Mouse (Mus musculus): ENCODE measurements around the gene Ganc.

Ganc gene

GRCm38 (mm10) chr2:120450724-120451123, 47.0 kb downstream of the Ganc start:
- DNase-seq (ENCODE audit: low spot score), result no peak

DNA sequence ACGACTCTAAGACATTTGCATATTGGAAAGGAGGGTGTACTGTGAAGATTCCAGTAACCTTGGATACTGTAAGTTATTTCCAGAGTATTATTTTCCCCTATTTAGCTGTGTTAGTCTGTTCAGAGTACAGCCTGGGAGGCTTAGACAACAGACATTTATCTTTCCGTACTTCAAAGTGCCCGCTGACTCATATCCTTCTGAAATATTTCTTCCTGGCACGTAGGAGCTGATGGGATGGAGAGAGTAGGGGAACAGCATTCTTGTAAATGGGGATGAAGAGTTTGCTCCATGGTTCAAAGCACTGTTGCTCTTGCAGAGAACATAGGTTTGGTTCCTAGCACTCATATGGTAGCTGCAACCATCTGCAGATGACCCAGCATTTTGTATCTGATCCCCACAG, 48.9 kb downstream of the Ganc start:
- DNase-seq (ENCODE audit: low spot score), result no peak

- no peak for DNase-seq (ENCODE audit: low spot score)
Observed at GRCm38 (mm10) chr2:120454987-120455386, 51.3 kb downstream of the Ganc start.

DNA sequence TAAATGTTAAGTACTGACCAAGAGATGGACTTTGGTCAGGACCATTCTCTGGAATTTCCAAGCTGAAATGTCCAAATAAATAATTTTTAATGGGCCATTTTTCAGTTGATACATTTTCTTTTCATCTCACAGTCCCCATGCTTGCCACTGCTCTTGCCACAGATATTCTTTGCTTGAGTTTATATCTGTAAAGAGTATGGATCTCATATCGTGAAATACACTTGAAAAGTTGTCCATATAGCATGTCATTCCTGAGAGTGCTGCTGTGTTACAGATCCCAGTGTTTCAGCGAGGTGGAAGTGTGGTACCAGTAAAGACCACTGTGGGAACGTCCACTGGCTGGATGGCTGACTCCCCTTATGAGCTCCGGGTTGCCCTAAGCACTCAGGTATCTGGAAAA, 52.0 kb downstream of the Ganc start, which contains the start of gene Capn3:
Gene Capn3 (plus strand): TSS at position 301 of the 400 bp plus-strand sequence.
- no peak for DNase-seq (ENCODE audit: low spot score)

DNA sequence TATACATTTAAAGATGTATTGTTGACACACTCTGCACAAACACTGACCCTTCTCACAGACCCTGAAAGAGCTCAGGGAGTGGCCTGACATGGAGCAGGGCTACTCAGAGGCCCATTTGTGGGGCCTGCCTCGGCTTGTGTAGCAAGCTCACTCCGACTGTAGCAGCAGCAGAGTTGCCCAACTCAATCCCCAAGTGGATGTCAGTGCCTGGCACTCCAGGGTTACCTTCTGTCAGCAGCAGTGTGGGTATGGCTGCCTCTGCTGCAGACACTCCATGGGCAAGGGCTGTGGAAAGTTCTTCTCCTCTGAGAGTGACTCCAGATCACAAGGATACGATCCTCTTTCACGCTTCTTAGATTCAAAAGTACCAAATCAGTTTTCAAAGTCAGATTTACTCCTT, 56.5 kb downstream of the Ganc start:
- DNase-seq (ENCODE audit: low spot score), result no peak

DNA sequence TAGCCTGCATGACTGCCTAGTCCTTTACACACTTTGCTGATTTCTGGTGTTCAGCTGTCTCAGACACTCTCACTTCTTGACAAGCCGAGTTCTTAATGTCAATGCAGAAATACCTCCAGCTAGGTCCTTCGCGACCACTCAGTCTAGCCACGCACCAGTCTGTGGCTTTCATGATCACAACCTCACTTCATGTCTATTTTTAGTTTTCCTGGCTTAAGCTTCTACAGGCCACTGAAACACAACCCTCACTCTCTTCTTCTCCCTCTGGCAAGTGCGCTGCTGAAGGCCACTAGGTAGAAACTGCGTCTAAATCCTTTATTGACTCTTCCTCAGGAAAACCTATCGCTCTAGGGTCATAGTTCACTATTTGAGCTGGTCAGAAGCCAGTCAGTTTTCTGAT, 59.6 kb downstream of the Ganc start:
- DNase-seq (ENCODE audit: low spot score), result no peak

- DNase-seq (ENCODE audit: low spot score), result peak; percentile 25
Observed at GRCm38 (mm10) chr2:120464091-120464490, 60.4 kb downstream of the Ganc start.

DNA sequence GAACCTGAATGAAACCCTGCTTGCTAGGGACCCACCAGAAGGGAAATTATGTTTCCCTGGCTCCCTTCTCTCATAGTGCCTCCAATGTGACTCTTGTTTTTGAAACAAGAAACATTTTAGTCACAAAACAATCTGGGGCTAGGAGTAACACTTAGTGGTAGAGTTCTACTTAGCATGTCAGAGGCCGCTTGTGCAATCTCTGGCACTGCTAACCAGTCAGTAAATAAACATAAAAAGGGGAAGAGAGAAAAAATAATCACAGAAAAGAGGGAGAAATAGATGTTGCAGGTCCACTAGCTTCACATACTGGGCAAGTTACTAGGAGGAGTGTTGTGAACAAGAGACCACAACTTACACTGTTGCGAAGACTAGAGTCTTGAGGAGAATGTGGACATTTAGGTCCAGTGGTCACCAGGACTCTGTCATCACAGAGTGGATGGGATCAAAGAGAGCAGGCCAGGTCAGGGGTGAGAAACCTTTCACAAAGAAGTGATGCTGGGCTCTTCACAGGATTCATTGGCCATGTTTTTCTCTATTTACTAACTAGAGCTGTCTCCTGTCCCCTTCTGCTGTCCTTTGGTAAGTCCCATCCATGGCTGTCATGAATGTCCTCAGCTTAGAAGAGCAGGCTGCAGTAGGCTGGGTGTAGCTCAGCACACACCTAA, 61.2 kb downstream of the Ganc start:
- DNase-seq (ENCODE audit: low spot score), result no peak

GRCm38 (mm10) chr2:120465397-120465785, 61.7 kb downstream of the Ganc start:
- DNase-seq (ENCODE audit: low spot score), result no peak

- no peak for DNase-seq (ENCODE audit: low spot score)
Observed at GRCm38 (mm10) chr2:120468011-120468410, 64.3 kb downstream of the Ganc start.

DNA sequence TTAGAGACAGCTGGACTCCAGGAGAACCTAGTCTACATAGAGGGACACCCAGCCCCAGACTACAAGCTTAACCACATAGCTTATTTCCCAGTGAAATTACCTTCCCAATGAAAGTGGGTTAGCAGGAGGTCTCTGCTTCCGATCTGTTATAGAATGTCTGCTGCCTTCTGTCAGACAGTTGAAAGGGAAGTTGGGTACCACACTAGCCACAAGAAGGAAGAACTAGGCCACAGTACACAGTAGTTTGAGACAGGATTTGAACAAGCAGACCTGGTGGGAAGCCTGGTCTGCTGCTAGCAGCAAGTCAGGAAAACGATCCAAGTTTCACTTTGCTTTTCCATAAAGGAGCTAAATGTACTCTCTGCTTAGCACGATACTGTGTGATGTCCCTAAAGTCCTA, 65.5 kb downstream of the Ganc start:
- DNase-seq (ENCODE audit: low spot score), result no peak

GRCm38 (mm10) chr2:120469715-120470114, 66.0 kb downstream of the Ganc start:
- no peak for DNase-seq (ENCODE audit: low spot score)

GRCm38 (mm10) chr2:120470856-120471255, 67.2 kb downstream of the Ganc start:
- no peak for DNase-seq (ENCODE audit: low spot score)

DNA sequence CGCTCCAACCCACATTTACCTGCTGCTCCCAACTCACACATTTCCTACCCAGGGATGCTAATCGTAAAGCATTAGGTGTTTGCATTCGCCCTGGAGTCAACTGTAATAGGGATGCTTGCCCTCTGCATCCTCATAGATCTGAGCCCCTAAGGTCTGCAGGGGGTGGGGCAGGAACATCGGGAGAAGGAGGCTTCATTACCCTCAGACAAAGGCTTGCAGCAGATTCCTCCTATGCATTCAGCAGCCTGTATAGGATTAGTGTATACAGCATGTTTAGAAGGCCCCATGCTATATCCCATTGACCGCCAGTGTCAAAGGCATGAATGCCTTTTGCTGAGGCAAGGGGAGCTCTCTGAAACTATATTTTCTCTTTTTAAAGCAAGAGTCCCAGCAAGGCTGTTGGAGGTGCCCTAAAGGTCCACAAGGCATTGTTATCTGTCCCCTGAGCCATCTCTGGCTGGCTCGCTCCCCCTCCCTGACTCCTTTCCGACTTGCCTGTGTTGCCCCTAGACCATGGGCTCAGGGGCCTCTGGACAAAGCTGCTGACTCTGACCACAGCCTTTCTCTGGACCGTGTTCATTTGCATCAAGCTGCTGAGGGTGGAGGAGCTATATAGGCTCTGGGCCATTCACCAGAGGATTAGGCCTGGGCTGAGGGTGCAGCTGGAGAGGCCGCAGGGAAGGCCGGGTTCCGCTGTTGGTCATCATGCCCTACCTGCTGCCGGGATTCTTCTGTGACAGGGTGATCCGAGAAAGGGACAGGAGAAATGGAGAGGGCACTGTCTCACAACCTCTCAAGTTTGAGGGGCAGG, 72.8 kb downstream of the Ganc start:
- no peak for DNase-seq (ENCODE audit: low spot score)

DNA sequence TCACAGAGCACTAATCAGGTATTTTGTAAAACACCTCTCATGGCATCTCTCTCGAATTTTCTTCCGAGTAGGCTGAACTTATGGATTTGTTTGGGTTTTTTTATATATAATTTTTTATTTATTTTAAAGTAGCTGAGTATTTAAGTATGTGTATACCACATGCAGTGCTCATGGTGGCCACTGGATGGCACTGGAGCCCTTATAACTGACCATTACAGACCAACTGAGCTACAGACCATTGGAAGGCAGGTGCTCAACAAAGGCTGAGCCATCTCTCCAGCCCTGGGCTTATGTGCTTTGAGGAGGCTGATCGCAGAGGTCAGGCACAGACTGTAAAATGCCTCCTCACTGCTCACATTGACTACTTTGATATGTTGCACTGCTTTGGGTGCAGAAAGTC, 74.9 kb downstream of the Ganc start:
- peak; percentile 66 for DNase-seq (ENCODE audit: low spot score)

GRCm38 (mm10) chr2:120481921-120482320, 78.2 kb downstream of the Ganc start:
- DNase-seq (ENCODE audit: low spot score), result no peak

- no peak for DNase-seq (ENCODE audit: low spot score)
Observed at GRCm38 (mm10) chr2:120482506-120483389, 79.1 kb downstream of the Ganc start.

DNA sequence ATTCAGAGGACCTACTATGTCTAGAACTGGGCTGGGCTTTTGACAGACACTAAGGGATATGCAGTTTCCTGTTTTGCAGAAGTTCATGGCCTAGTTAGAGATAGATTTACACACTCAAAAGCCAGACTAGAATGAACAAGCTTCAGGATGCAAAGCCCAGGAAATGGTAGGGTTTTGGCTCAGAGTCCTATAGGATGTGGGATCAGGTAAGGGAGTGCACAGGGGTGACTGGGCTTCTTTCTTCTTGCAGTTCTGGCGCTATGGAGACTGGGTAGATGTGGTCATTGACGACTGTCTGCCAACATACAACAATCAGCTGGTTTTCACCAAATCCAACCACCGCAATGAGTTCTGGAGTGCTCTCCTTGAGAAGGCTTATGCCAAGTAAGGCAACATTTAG, 80.5 kb downstream of the Ganc start:
- no peak for DNase-seq (ENCODE audit: low spot score)

- no peak for DNase-seq (ENCODE audit: low spot score)
Observed at GRCm38 (mm10) chr2:120493254-120493653, 89.6 kb downstream of the Ganc start.

DNA sequence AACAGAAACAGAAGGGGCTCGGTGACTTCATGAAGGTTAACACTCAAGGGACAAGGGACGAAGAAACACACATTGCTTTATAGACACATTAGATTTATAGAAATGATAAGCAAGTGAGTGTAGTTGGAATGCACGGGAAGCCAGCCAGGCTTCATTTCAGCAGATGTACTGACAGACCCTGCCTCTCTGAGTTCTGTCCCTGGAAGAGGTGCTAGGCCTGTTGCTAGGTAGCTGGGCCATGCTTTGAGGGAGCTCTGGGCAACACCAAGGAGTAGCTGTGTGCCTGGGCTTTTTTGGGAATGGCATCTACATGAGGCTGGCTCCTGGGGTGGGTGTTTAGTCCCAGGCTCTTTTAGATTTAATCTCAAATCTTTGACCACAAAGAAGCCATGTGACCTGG, 92.8 kb downstream of the Ganc start:
- DNase-seq (ENCODE audit: low spot score), result no peak

DNA sequence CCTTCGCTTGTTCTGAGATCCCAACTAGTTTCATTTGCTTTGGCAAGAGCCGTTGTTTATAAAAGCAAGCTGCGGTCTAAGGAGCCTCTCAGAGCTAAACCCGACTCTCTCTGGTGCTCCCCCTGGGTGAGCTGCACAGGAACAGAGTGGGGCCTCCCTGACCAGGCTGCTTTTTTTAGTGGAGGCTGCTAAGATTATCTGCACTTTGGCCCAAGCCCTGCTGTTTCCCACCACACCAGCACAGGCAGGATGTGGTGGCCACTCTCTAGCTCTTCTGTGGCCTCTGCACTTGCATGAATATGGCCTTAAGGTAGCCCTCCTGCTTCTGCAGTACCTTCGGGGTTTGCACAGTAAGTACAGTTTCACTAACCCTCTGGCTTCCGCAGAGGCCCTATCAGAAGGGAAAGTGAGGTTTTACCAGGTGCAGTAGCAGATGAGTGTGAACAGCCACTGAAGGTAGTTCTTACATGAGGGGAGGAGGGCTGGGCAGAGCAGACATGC, 96.3 kb downstream of the Ganc start:
- DNase-seq (ENCODE audit: low spot score), result no peak

DNA sequence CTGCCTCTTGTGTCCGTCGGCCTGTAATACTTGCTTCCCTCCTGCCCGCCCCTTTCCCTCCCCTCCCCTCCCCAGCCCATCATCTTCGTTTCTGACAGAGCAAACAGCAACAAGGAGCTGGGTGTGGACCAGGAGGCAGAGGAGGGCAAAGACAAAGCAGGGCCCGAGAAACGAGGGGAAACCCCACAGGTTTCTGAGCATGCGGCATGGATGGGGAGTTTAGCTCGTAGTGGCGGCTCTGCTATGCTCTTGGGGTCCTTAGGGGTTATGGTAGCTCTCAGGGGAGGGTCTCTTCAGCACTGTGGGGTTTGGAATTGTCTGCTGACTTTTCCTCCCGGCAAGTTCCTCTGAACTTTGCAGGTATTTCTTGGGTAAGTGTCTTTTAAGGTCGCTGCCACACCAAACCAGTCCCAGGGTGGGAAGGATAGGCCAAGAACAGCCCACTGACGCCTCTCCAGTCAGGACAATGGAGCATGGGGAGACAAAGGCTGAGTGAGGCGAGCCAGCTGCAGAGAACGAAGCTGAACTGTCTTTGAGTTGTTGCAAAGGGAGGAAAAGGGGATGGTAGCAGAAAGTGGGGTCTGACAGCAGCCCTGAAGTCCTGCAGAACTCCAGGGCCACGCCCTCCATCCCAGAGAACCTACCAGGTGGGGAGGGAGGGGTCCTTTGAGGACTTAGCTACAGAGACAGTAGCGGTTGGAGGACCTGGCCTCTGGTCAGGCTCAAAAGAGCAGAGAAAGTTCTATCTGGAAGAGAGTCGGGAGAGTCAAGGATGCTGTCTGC, 97.6 kb downstream of the Ganc start:
- DNase-seq (ENCODE audit: low spot score), result no peak

Data from ovary, postnatal 36 days (tissue).